Mouse (Mus musculus) lung, adult 2 months (tissue): Measurements from ENCODE around the gene Six6.

Experiments
- CTCF ChIP-seq: fragments of 200-500 bp; IDR thresholded peaks from 2 replicates; pipeline ENCODE4 v1.5.1; 2011; ENCODE audit warnings: mild to moderate bottlenecking, low read length, control low read depth; ENCODE audit not compliant: insufficient read depth
- POLR2A ChIP-seq: fragments of 200-500 bp; IDR thresholded peaks from 2 replicates; pipeline ENCODE4 v1.6.1; 2011; ENCODE audit warnings: low read depth, mild to moderate bottlenecking, control low read depth, low read length, borderline replicate concordance; ENCODE audit errors: extremely low read depth

DNA sequence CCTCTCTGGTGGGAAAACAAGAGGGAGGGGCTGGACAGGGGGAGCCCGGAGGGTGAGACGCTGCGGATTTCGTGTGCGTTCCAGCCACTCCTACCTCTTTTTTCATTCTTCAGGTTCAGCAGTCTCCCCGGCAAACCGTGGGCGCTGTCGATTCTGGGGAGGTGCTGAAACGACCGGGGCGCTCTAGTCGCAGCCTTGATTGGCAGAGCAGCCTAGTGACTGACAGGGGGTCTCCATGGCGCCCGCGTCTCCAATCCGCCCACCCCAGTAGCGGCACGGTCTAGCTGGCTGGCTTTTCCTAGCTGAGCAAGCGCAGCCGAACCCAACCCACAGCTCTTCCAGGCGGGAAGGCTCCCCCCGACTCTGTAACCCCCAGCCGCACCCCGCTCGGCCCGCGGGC is at the start of gene Six6:
- no peak for TF ChIP-seq POLR2A
- no peak for TF ChIP-seq CTCF
